Mouse (Mus musculus) embryonic fibroblast, embryonic 13.5 days (primary cell): Measurements from ENCODE around the gene 1810009A15Rik.

Experiments used
- CTCF ChIP-seq: IDR thresholded peaks from 2 replicates; pipeline ENCODE4 v1.5.1; 2011; ENCODE audit warnings: mild to moderate bottlenecking, control low read depth, low read length, moderate library complexity, borderline replicate concordance; ENCODE audit not compliant: insufficient read depth
- POLR2A ChIP-seq: IDR thresholded peaks from 2 replicates; pipeline ENCODE4 v1.6.1; 2011; ENCODE audit warnings: low read depth, mild to moderate bottlenecking, control low read depth, low read length, moderate library complexity

- no peak for TF ChIP-seq POLR2A
- no peak for TF ChIP-seq CTCF
Observed at GRCm38 (mm10) chr19:8914212-8914611, 25.6 kb downstream of the 1810009A15Rik start.
